Mouse (Mus musculus): ENCODE data around the gene Ap1s1. TPM values are rescaled to one million over a fixed set of nuclear protein-coding genes. Genes with fewer than 3 reads are reported as not detected.
A peak's percentile ranks its signal among the peaks of the same experiment; 100 is the strongest.

Gene Ap1s1
- polyA plus RNA-seq, 1 experiment from 2014 or later: 160 TPM

GRCm38 (mm10) chr5:137012401-137012950 lies 33.5 kb downstream of the Ap1s1 start:
- no peak for TF ChIP-seq CTCF (IDR thresholded peaks at IDR 0.05; ENCODE audit: low read depth)

DNA sequence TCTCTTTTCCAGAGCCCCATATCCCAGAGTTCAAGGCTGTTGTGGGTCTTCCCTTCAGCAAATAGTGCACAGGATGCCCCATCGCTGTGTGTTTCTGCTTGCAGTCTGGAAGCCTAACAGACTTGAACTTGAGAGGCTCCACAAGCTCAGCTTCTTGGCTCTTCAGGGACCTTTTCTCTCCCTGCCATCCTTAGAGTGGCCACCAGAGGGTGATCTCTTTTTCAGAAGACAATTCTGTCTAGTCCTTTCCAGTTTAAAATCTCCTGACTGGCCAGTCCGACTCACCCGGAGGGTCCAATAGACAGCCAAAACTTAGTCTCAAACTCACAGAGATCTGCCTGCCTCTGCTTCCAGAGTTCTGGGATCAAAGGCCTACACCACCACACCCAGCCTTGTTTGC lies 35.9 kb downstream of the Ap1s1 start:
- WGBS: 36% methylated on average over 3 of the region's 3 CpGs
- Histone ChIP-seq H3K36me3 (ENCODE audit: insufficient read depth, low read length) (no peaks in the 10 kb centered on the region), H3K9me3 (replicated peaks; ENCODE audit: low read length) (no peaks in the 10 kb centered on the region), H3K27ac (no peak overlapping the region), H3K4me3 (replicated peaks; ENCODE audit: low read depth, low read length) (no peak overlapping the region), H3K9ac (ENCODE audit: low read depth, low read length) (no peak overlapping the region), H3K4me2 (ENCODE audit: low read length) (no peak overlapping the region), H3K4me1 (replicated peaks; ENCODE audit: insufficient read depth, low read length) (no peaks in the 10 kb centered on the region), H3K27me3 (ENCODE audit: insufficient read depth, low read length) (no peaks in the 10 kb centered on the region)
- peak; percentile 73 for TF ChIP-seq CTCF (IDR thresholded peaks at IDR 0.05; ENCODE audit: low read depth)
- ATAC-seq (replicated peaks; ENCODE audit: low FRiP score, low read depth) (no peak), DNase-seq (ENCODE audit: low spot score) (peak; percentile 65)

More at GRCm38 (mm10) chr5:137012401-137012950, 33.5 kb downstream of the Ap1s1 start:
- Histone ChIP-seq H3K27ac (no peak overlapping the region), H3K4me2 (ENCODE audit: low read length) (no peak overlapping the region), H3K9me3 (replicated peaks; ENCODE audit: low read length) (no peaks in the 10 kb centered on the region), H3K27me3 (ENCODE audit: insufficient read depth, low read length) (no peaks in the 10 kb centered on the region), H3K4me3 (replicated peaks; ENCODE audit: low read depth, low read length) (no peak overlapping the region), H3K4me1 (replicated peaks; ENCODE audit: insufficient read depth, low read length) (no peaks in the 10 kb centered on the region), H3K9ac (ENCODE audit: low read depth, low read length) (no peak overlapping the region), H3K36me3 (ENCODE audit: insufficient read depth, low read length) (no peaks in the 10 kb centered on the region)
- 70% methylated on average over 15 of the region's 15 CpGs for WGBS
- DNase-seq (ENCODE audit: low spot score): no peak
- ATAC-seq (replicated peaks; ENCODE audit: low FRiP score, low read depth): no peak

DNA sequence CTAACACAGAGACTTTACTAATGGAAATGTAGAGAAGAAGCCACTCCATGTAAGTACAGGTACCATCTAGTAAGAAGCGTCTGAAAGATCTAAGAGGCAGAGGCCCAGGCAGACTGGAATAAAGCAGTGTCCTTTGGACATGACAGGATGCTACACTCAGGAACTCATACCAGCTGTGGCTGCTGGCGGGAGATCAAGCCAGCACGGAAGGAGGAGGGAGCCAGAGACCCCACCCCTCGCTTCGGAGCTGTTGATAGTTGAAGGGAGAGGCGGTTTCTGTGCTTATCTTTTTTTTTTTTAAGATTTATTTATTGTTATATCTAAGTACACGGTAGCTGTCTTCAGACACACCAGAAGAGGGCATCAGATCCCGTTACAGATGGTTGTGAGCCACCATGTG lies 38.7 kb downstream of the Ap1s1 start:
- WGBS: 39% methylated on average over 8 of the region's 8 CpGs
- DNase-seq (ENCODE audit: low spot score): peak; percentile 40

DNA sequence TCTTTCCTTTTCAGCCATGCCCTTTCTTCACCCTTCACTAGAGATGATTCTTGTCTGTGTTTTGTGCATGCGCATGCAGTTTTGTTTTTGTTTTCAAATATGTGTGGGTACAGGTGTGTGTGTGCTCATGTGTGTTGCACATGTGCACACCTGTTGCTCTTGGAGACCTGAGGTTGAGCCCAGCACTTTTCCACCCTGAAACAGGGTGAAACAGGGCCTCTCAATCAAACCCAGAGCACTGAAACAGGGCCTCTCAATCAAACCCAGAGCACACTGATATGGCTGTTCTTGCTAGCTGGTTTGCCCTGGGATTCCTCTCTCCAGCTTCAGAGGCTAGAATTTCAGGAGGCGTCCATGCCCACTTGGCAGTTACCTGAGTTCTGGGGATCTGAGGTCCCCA lies 45.3 kb downstream of the Ap1s1 start:
- H3K27me3 ChIP-seq (ENCODE audit: insufficient read depth, low read length): no peaks in the 10 kb centered on the region
- no peak for ATAC-seq (replicated peaks; ENCODE audit: low FRiP score, low read depth)
- no peaks in the 10 kb centered on the region for H3K9me3 ChIP-seq (replicated peaks; ENCODE audit: low read length)
- H3K4me3 ChIP-seq (replicated peaks; ENCODE audit: low read depth, low read length): no peak overlapping the region
- H3K27ac ChIP-seq: no peak overlapping the region; the same call in 1 of the 2 replicates
- WGBS: 75% methylated on average over 2 of the region's 2 CpGs
- H3K36me3 ChIP-seq (ENCODE audit: insufficient read depth, low read length): 0 out of 2 replicates have a peak, but pooled peaks cover 5% of the 10 kb centered on the region
- H3K4me1 ChIP-seq (replicated peaks; ENCODE audit: insufficient read depth, low read length): no peaks in the 10 kb centered on the region
- H3K9ac ChIP-seq (ENCODE audit: low read depth, low read length): no peak overlapping the region
- no peak overlapping the region for H3K4me2 ChIP-seq (ENCODE audit: low read length)
- DNase-seq (ENCODE audit: low spot score): peak; percentile 25
- no peak for TF ChIP-seq CTCF (IDR thresholded peaks at IDR 0.05; ENCODE audit: low read depth)

More for the DNA sequence above, 38.7 kb downstream of the Ap1s1 start:
- TF ChIP-seq CTCF (IDR thresholded peaks at IDR 0.05; ENCODE audit: low read depth): no peak
- Histone ChIP-seq H3K9me3 (replicated peaks; ENCODE audit: low read length) (no peaks in the 10 kb centered on the region), H3K9ac (ENCODE audit: low read depth, low read length) (no peak overlapping the region), H3K27ac (no peak overlapping the region), H3K36me3 (ENCODE audit: insufficient read depth, low read length) (no peaks in the 10 kb centered on the region), H3K4me1 (replicated peaks; ENCODE audit: insufficient read depth, low read length) (no peaks in the 10 kb centered on the region), H3K4me2 (ENCODE audit: low read length) (no peak overlapping the region), H3K4me3 (replicated peaks; ENCODE audit: low read depth, low read length) (no peak overlapping the region), H3K27me3 (ENCODE audit: insufficient read depth, low read length) (no peaks in the 10 kb centered on the region)
- no peak for ATAC-seq (replicated peaks; ENCODE audit: low FRiP score, low read depth)

- Histone ChIP-seq H3K9me3 (replicated peaks; ENCODE audit: low read length) (no peaks in the 10 kb centered on the region), H3K4me2 (ENCODE audit: low read length) (no peak overlapping the region), H3K36me3 (ENCODE audit: insufficient read depth, low read length) (peaks cover 17% of the 10 kb centered on the region; the same call in 1 of the 2 replicates), H3K27ac (no peak overlapping the region), H3K27me3 (ENCODE audit: insufficient read depth, low read length) (no peaks in the 10 kb centered on the region), H3K4me3 (replicated peaks; ENCODE audit: low read depth, low read length) (no peak overlapping the region), H3K9ac (ENCODE audit: low read depth, low read length) (no peak overlapping the region), H3K4me1 (replicated peaks; ENCODE audit: insufficient read depth, low read length) (no peaks in the 10 kb centered on the region)
- 81% methylated on average over 4 of the region's 5 CpGs for WGBS
- no peak for TF ChIP-seq CTCF (IDR thresholded peaks at IDR 0.05; ENCODE audit: low read depth)
- no peak for DNase-seq (ENCODE audit: low spot score)
- no peak for ATAC-seq (replicated peaks; ENCODE audit: low FRiP score, low read depth)
Observed at GRCm38 (mm10) chr5:136999449-136999848, 46.5 kb downstream of the Ap1s1 start.

DNA sequence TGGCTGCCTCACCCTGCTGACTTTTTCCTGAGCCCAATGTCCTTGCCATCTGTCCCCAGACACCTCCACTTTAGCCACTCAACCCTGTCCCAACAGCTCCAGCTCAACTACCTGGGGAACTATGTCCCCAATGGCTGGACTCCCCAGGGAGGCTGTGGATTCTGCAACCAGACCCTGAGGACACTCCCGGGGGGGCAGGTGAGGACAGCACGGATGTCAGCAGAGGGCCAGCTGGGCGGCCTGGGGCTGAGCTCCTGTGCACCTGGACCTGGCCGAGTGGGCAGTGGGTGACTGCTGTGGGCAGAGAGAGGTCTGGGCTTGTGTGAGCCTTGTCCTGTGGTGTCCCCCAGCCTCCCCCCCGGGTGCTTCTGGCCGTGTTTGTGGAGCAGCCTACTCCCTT lies 56.1 kb downstream of the Ap1s1 start:
- TF ChIP-seq CTCF (IDR thresholded peaks at IDR 0.05; ENCODE audit: low read depth): no peak
- H3K9me3 ChIP-seq (replicated peaks; ENCODE audit: low read length): no peaks in the 10 kb centered on the region
- no peak overlapping the region for H3K9ac ChIP-seq (ENCODE audit: low read depth, low read length)
- no peak overlapping the region for H3K4me3 ChIP-seq (replicated peaks; ENCODE audit: low read depth, low read length)
- WGBS: 86% methylated on average over 6 of the region's 6 CpGs
- no peak overlapping the region for H3K27ac ChIP-seq
- no peak overlapping the region for H3K4me2 ChIP-seq (ENCODE audit: low read length)
- ATAC-seq (replicated peaks; ENCODE audit: low FRiP score, low read depth): no peak
- H3K4me1 ChIP-seq (replicated peaks; ENCODE audit: insufficient read depth, low read length): peaks cover 5% of the 10 kb centered on the region
- peaks cover 34% of the 10 kb centered on the region for H3K36me3 ChIP-seq (ENCODE audit: insufficient read depth, low read length)
- no peak for DNase-seq (ENCODE audit: low spot score)
- no peaks in the 10 kb centered on the region for H3K27me3 ChIP-seq (ENCODE audit: insufficient read depth, low read length)

DNA sequence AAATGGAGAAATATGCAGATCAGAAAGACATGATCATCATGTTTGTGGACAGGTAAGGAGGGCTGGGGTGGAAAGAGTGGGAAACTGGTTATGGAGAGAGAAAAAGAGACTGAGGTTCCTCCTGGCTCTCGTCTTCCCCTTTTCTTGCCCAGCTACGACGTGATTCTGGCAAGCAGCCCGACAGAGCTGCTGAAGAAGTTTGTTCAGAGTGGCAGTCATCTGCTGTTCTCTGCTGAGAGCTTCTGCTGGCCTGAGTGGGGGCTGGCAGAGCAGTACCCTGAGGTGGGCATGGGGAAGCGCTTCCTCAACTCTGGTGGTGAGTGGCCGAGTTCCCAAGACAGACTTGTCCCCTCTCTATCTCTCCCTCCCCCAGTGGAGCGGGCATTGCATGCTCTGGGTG lies 57.5 kb downstream of the Ap1s1 start:
- Histone ChIP-seq H3K4me3 (replicated peaks; ENCODE audit: low read depth, low read length) (peak overlapping the region; percentile 90; the same call in 1 of the 2 replicates), H3K4me2 (ENCODE audit: low read length) (peak overlapping the region; percentile 81), H3K27ac (no peak overlapping the region), H3K36me3 (ENCODE audit: insufficient read depth, low read length) (peaks cover 30% of the 10 kb centered on the region), H3K9ac (ENCODE audit: low read depth, low read length) (peak overlapping the region; percentile 83; the same call in 1 of the 2 replicates), H3K9me3 (replicated peaks; ENCODE audit: low read length) (no peaks in the 10 kb centered on the region), H3K27me3 (ENCODE audit: insufficient read depth, low read length) (no peaks in the 10 kb centered on the region), H3K4me1 (replicated peaks; ENCODE audit: insufficient read depth, low read length) (peaks cover 5% of the 10 kb centered on the region)
- DNase-seq (ENCODE audit: low spot score) (no peak), ATAC-seq (replicated peaks; ENCODE audit: low FRiP score, low read depth) (no peak)
- TF ChIP-seq CTCF (IDR thresholded peaks at IDR 0.05; ENCODE audit: low read depth): no peak
- WGBS: 57% methylated on average over 7 of the region's 7 CpGs
